Mouse (Mus musculus) hindbrain, embryonic 16.5 days (tissue): Measurements from ENCODE around the gene Klhdc4. TPM values are rescaled to one million over a fixed set of nuclear protein-coding genes. Genes with fewer than 3 reads are reported as not detected.

Experiments used
- ATAC-seq: fragments of 200-750 bp; cut with Nextera tagmentation; 2 replicates; pipeline ENCODE4 v1.8.0; 2017; ENCODE audit warnings: moderate TSS enrichment, moderate library complexity
- H3K27ac ChIP-seq: fragments of 300-500 bp; sonication (generic); 2 replicates; pipeline ENCODE4 v1.5.1; 2014; ENCODE audit warnings: low read depth, mild to moderate bottlenecking, control low read depth, low read length, moderate library complexity
- H3K27me3 ChIP-seq: fragments of 300-500 bp; sonication (generic); replicated peaks from 2 replicates; pipeline ENCODE4 v1.6.1; 2014; ENCODE audit warnings: low read length; ENCODE audit not compliant: control insufficient read depth, insufficient read depth
- H3K36me3 ChIP-seq: fragments of 300-500 bp; sonication (generic); 2 replicates; pipeline ENCODE4 v1.6.1; 2014; ENCODE audit warnings: mild to moderate bottlenecking, low read length, moderate library complexity, mixed read lengths; ENCODE audit not compliant: control insufficient read depth, insufficient read depth
- H3K4me1 ChIP-seq: fragments of 300-500 bp; sonication (generic); 2 replicates; pipeline ENCODE4 v1.6.1; 2014; ENCODE audit warnings: low read depth, low read length; ENCODE audit not compliant: control insufficient read depth, insufficient read depth
- H3K4me2 ChIP-seq: fragments of 300-500 bp; sonication (generic); 2 replicates; pipeline ENCODE4 v1.6.1; 2014; ENCODE audit warnings: mild to moderate bottlenecking, low read length, control low read depth, moderate library complexity
- H3K4me3 ChIP-seq: fragments of 300-500 bp; sonication (generic); 2 replicates; pipeline ENCODE4 v1.5.1; 2014; ENCODE audit warnings: mild to moderate bottlenecking, low read length, control low read depth, moderate library complexity
- H3K9ac ChIP-seq: fragments of 300-500 bp; sonication (generic); 2 replicates; pipeline ENCODE4 v1.6.1; 2014; ENCODE audit warnings: low read depth, mild to moderate bottlenecking, control low read depth, low read length, moderate library complexity
- H3K9me3 ChIP-seq: fragments of 300-500 bp; sonication (generic); 2 replicates; pipeline ENCODE4 v1.6.1; 2014; ENCODE audit warnings: mild to moderate bottlenecking, low read length, moderate library complexity; ENCODE audit not compliant: control insufficient read depth
- WGBS: fragments of 180-500 bp; shearing (Covaris S2); extraction: QIAGEN DNeasy Blood & Tissue Kit; methylation state at CpG from one replicate; pipeline ENCODE4 v1.1.7; 2014; 5-methylcytosine and 5-hydroxymethylcytosine counted together
- polyA plus RNA-seq: library from polyadenylated mRNA; unstranded; fragments of >200 nt; fragmentation: Nextera tagmentation; extraction: Ambion mirVana; gene quantifications from 2 replicates; pipeline ENCODE4 v1.2.1, GENCODE M21; 2015

The Klhdc4 gene
- polyA plus RNA-seq, 1 experiment from 2014 or later: 42.1 TPM

GRCm38 (mm10) chr8:121821770-121822169 lies 7.6 kb downstream of the Klhdc4 start:
- 90% methylated on average over 7 of the region's 9 CpGs for WGBS
- no peaks in the 10 kb centered on the region for H3K4me1 ChIP-seq
- no peak for ATAC-seq
- H3K9ac ChIP-seq: no peak overlapping the region
- H3K27ac ChIP-seq: no peak overlapping the region
- H3K27me3 ChIP-seq: no peaks in the 10 kb centered on the region
- peaks cover 8% of the 10 kb centered on the region; the same call in 1 of the 2 replicates for H3K36me3 ChIP-seq
- H3K4me3 ChIP-seq: no peak overlapping the region
- H3K4me2 ChIP-seq: no peak overlapping the region
- no peaks in the 10 kb centered on the region for H3K9me3 ChIP-seq

- no peak for ATAC-seq
- H3K9ac ChIP-seq: no peak overlapping the region
- no peaks in the 10 kb centered on the region for H3K9me3 ChIP-seq
- H3K27me3 ChIP-seq: no peaks in the 10 kb centered on the region
- H3K4me2 ChIP-seq: no peak overlapping the region
- no peak overlapping the region for H3K4me3 ChIP-seq
- H3K36me3 ChIP-seq: peaks cover 8% of the 10 kb centered on the region; the same call in 1 of the 2 replicates
- H3K4me1 ChIP-seq: no peaks in the 10 kb centered on the region
- WGBS: 86% methylated on average over 11 of the region's 11 CpGs
- H3K27ac ChIP-seq: no peak overlapping the region
Measured at GRCm38 (mm10) chr8:121821320-121821719, 8.0 kb downstream of the Klhdc4 start.

GRCm38 (mm10) chr8:121820840-121821239 lies 8.5 kb downstream of the Klhdc4 start:
- H3K4me3 ChIP-seq: no peak overlapping the region
- WGBS: 89% methylated on average over 6 of the region's 6 CpGs
- H3K4me2 ChIP-seq: no peak overlapping the region
- H3K9me3 ChIP-seq: no peaks in the 10 kb centered on the region
- no peak for ATAC-seq
- H3K36me3 ChIP-seq: peaks cover 8% of the 10 kb centered on the region; the same call in 1 of the 2 replicates
- H3K4me1 ChIP-seq: no peaks in the 10 kb centered on the region
- H3K9ac ChIP-seq: no peak overlapping the region
- no peak overlapping the region for H3K27ac ChIP-seq
- no peaks in the 10 kb centered on the region for H3K27me3 ChIP-seq

- no peak overlapping the region for H3K27ac ChIP-seq
- ATAC-seq: no peak
- 83% methylated on average over 7 of the region's 7 CpGs for WGBS
- no peak overlapping the region for H3K4me3 ChIP-seq
- H3K27me3 ChIP-seq: no peaks in the 10 kb centered on the region
- no peaks in the 10 kb centered on the region for H3K4me1 ChIP-seq
- H3K4me2 ChIP-seq: no peak overlapping the region
- H3K36me3 ChIP-seq: peaks cover 14% of the 10 kb centered on the region
- no peaks in the 10 kb centered on the region for H3K9me3 ChIP-seq
- H3K9ac ChIP-seq: no peak overlapping the region; the same call in 1 of the 2 replicates
Measured at GRCm38 (mm10) chr8:121818226-121818625, 11.1 kb downstream of the Klhdc4 start.

GRCm38 (mm10) chr8:121811931-121812570 lies 17.3 kb downstream of the Klhdc4 start:
- peaks cover 11% of the 10 kb centered on the region; the same call in 1 of the 2 replicates for H3K36me3 ChIP-seq
- WGBS: 89% methylated on average over 12 of the region's 12 CpGs

GRCm38 (mm10) chr8:121811502-121811901 lies 17.9 kb downstream of the Klhdc4 start:
- Histone ChIP-seq H3K9me3 (no peaks in the 10 kb centered on the region), H3K4me1 (no peaks in the 10 kb centered on the region), H3K27me3 (no peaks in the 10 kb centered on the region), H3K27ac (no peak overlapping the region), H3K4me2 (no peak overlapping the region), H3K36me3 (peaks cover 11% of the 10 kb centered on the region; the same call in 1 of the 2 replicates), H3K9ac (no peak overlapping the region), H3K4me3 (no peak overlapping the region)
- WGBS: 92% methylated on average over 3 of the region's 3 CpGs
- ATAC-seq: no peak

More at GRCm38 (mm10) chr8:121811931-121812570, 17.3 kb downstream of the Klhdc4 start:
- no peak overlapping the region for H3K9ac ChIP-seq
- no peaks in the 10 kb centered on the region for H3K27me3 ChIP-seq
- no peaks in the 10 kb centered on the region for H3K9me3 ChIP-seq
- H3K4me3 ChIP-seq: no peak overlapping the region
- H3K27ac ChIP-seq: no peak overlapping the region
- ATAC-seq: no peak
- H3K4me1 ChIP-seq: no peaks in the 10 kb centered on the region
- no peak overlapping the region for H3K4me2 ChIP-seq

- WGBS: 94% methylated on average over 11 of the region's 11 CpGs
Measured at GRCm38 (mm10) chr8:121809524-121810155, 19.7 kb downstream of the Klhdc4 start.

GRCm38 (mm10) chr8:121808032-121808431 lies 21.3 kb downstream of the Klhdc4 start:
- Histone ChIP-seq H3K36me3 (peaks cover 20% of the 10 kb centered on the region), H3K27me3 (no peaks in the 10 kb centered on the region), H3K27ac (no peak overlapping the region), H3K4me2 (no peak overlapping the region), H3K4me3 (no peak overlapping the region), H3K4me1 (no peaks in the 10 kb centered on the region), H3K9ac (no peak overlapping the region), H3K9me3 (no peaks in the 10 kb centered on the region)
- WGBS: 83% methylated on average over 11 of the region's 11 CpGs
- ATAC-seq: no peak

More at GRCm38 (mm10) chr8:121809524-121810155, 19.7 kb downstream of the Klhdc4 start:
- Histone ChIP-seq H3K9me3 (no peaks in the 10 kb centered on the region), H3K27ac (no peak overlapping the region), H3K9ac (no peak overlapping the region), H3K4me3 (no peak overlapping the region), H3K27me3 (no peaks in the 10 kb centered on the region), H3K4me2 (no peak overlapping the region), H3K4me1 (no peaks in the 10 kb centered on the region), H3K36me3 (peaks cover 22% of the 10 kb centered on the region)
- ATAC-seq: no peak

- H3K4me2 ChIP-seq: no peak overlapping the region
- ATAC-seq: no peak
- H3K27me3 ChIP-seq: no peaks in the 10 kb centered on the region
- H3K9me3 ChIP-seq: no peaks in the 10 kb centered on the region
- H3K27ac ChIP-seq: no peak overlapping the region
- no peaks in the 10 kb centered on the region for H3K4me1 ChIP-seq
- H3K36me3 ChIP-seq: peaks cover 19% of the 10 kb centered on the region
- H3K4me3 ChIP-seq: no peak overlapping the region
- H3K9ac ChIP-seq: no peak overlapping the region
- WGBS: 94% methylated on average over 13 of the region's 13 CpGs
Measured at GRCm38 (mm10) chr8:121806126-121806525, 23.2 kb downstream of the Klhdc4 start.
